Mouse (Mus musculus): ENCODE results near the gene Aox2. TPM values are rescaled to one million over a fixed set of nuclear protein-coding genes. Genes with fewer than 3 reads are reported as not detected.

Gene Aox2
- polyA plus RNA-seq (2014; fragmentation: Nextera tagmentation; extraction: Ambion mirVana), result 0.09 TPM in 1 of 2 replicates, not detected in the other

DNA sequence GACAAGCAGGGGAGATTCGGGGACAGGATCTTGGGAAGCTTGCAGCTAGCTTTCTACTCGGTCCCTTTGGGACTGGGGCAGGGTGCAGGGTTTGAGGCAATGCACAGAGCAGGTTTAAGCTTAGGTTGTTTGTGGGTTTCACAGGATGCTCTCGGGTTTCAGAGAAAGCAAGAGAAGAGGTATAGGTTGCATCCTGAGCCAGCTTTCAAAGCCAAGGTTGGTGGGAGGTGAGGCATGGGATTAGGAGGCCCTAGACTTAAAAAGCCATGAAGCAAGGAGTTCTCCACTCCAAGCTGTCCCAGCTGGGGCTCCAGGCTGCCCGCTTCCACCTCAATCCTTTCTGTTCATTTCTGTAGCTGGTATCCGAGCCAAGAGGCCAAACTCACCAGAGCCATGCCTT is at the start of gene Aox2:
TSS of gene Aox2 (plus strand) at position 301 of the 400 bp plus-strand sequence.
- no peak within 1 kb of the TSS for H3K4me3 ChIP-seq (ENCODE audit: low read depth, low read length)
- no peaks in the 10 kb centered on the region for H3K36me3 ChIP-seq (ENCODE audit: control insufficient read depth, insufficient read depth, low read length)
- 74% methylated on average over 5 of the region's 5 CpGs for WGBS
- H3K9me3 ChIP-seq (ENCODE audit: control insufficient read depth, low read length), result no peaks in the 10 kb centered on the region
- H3K4me1 ChIP-seq (ENCODE audit: control insufficient read depth, insufficient read depth, low read length), result no peaks in the 10 kb centered on the region
- no peak for ATAC-seq (ENCODE audit: insufficient number of reproducible peaks, low FRiP score, low TSS enrichment, low read depth)
- DNase-seq (ENCODE audit: low spot score), result no peak
- no peak within 1 kb of the TSS for H3K9ac ChIP-seq (ENCODE audit: low read length)
- no peaks in the 10 kb centered on the region for H3K27me3 ChIP-seq (ENCODE audit: control insufficient read depth, insufficient read depth, low read length)
- H3K4me2 ChIP-seq (ENCODE audit: low read depth, severe bottlenecking), result no peak within 1 kb of the TSS
- H3K27ac ChIP-seq (replicated peaks; ENCODE audit: low read depth, low read length), result no peak within 1 kb of the TSS

DNA sequence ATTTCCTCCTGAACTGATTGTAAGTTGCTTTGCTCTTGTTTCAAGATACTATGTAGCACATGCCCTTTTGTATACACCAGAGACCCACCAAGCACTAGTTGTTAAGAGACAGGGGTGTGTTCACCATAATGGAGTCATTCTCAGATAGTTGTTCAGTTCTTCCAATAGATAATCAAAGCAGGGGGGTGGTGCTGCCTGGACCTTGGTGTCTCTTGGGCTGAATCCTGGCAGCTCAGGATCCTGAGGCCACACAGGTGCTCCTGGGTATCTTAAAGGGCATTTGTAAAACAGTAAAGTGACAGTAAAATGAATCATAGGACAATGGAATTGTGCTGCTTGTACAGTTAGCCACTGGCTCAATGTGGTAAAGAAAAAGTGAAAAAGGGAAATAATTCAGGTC is 49.2 kb upstream of the Aox2 start:
- ATAC-seq (ENCODE audit: insufficient number of reproducible peaks, low FRiP score, low TSS enrichment, low read depth) (no peak), DNase-seq (ENCODE audit: low spot score) (no peak)
- H3K4me3 ChIP-seq (ENCODE audit: low read depth, low read length), result no peak overlapping the region
- H3K4me2 ChIP-seq (ENCODE audit: low read depth, severe bottlenecking), result no peak overlapping the region
- H3K27me3 ChIP-seq (ENCODE audit: control insufficient read depth, insufficient read depth, low read length), result no peaks in the 10 kb centered on the region
- H3K27ac ChIP-seq (replicated peaks; ENCODE audit: low read depth, low read length), result no peak overlapping the region
- no peak overlapping the region for H3K9ac ChIP-seq (ENCODE audit: low read length)
- H3K9me3 ChIP-seq (ENCODE audit: control insufficient read depth, low read length), result no peaks in the 10 kb centered on the region
- H3K36me3 ChIP-seq (ENCODE audit: control insufficient read depth, insufficient read depth, low read length), result no peaks in the 10 kb centered on the region
- no peaks in the 10 kb centered on the region for H3K4me1 ChIP-seq (ENCODE audit: control insufficient read depth, insufficient read depth, low read length)

DNA sequence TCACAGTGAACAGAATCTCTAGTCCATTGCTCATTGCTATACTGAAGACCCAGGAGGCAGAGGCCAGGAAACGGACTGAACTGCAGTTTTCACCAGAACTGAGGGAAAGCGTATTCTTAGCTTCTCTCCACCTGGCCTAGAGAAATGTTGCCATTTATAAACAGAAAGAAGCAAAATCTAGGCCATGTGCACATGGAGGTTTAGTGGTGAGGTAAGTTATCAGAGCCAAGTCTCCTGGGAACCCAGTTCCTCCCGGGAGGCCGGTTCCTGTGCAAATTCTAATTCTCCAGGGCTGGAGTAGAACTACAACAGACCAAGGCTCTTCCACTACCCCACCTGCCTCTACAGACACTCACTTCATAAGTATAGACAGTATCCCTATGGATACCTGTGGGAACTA is 48.4 kb upstream of the Aox2 start:
- ATAC-seq (ENCODE audit: insufficient number of reproducible peaks, low FRiP score, low TSS enrichment, low read depth) (no peak), DNase-seq (ENCODE audit: low spot score) (no peak)
- Histone ChIP-seq H3K9ac (ENCODE audit: low read length) (no peak overlapping the region), H3K27me3 (ENCODE audit: control insufficient read depth, insufficient read depth, low read length) (no peaks in the 10 kb centered on the region), H3K9me3 (ENCODE audit: control insufficient read depth, low read length) (no peaks in the 10 kb centered on the region), H3K27ac (replicated peaks; ENCODE audit: low read depth, low read length) (no peak overlapping the region), H3K4me1 (ENCODE audit: control insufficient read depth, insufficient read depth, low read length) (no peaks in the 10 kb centered on the region), H3K36me3 (ENCODE audit: control insufficient read depth, insufficient read depth, low read length) (no peaks in the 10 kb centered on the region), H3K4me3 (ENCODE audit: low read depth, low read length) (no peak overlapping the region), H3K4me2 (ENCODE audit: low read depth, severe bottlenecking) (no peak overlapping the region)
- WGBS, result 92% methylated on average over 4 of the region's 4 CpGs

DNA sequence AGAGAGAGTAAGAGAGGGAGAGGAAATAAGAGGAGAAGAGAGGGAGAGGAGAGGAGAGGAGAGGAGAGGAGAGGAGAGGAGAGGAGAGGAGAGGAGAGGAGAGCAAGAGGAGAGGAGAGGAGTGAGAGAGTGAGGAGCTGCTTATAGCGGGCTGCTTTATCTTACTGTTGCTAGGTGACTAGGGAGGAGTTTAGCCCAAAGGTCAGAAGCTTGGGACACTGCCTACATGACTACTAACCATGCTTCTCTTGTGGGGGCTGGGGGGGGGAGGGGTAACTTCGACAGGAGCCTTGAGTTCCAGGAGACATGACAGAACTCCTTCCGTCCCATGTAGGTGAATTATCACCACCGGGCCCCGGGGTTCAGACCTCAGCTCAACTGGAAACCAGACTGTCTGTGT is 47.6 kb upstream of the Aox2 start:
- DNase-seq (ENCODE audit: low spot score) (no peak), ATAC-seq (ENCODE audit: insufficient number of reproducible peaks, low FRiP score, low TSS enrichment, low read depth) (no peak)
- no peak overlapping the region for H3K27ac ChIP-seq (replicated peaks; ENCODE audit: low read depth, low read length)
- no peaks in the 10 kb centered on the region for H3K27me3 ChIP-seq (ENCODE audit: control insufficient read depth, insufficient read depth, low read length)
- no peaks in the 10 kb centered on the region for H3K9me3 ChIP-seq (ENCODE audit: control insufficient read depth, low read length)
- no peak overlapping the region for H3K9ac ChIP-seq (ENCODE audit: low read length)
- no peak overlapping the region for H3K4me2 ChIP-seq (ENCODE audit: low read depth, severe bottlenecking)
- WGBS, result 56% methylated on average over 5 of the region's 5 CpGs
- no peaks in the 10 kb centered on the region for H3K36me3 ChIP-seq (ENCODE audit: control insufficient read depth, insufficient read depth, low read length)
- no peaks in the 10 kb centered on the region for H3K4me1 ChIP-seq (ENCODE audit: control insufficient read depth, insufficient read depth, low read length)
- H3K4me3 ChIP-seq (ENCODE audit: low read depth, low read length), result no peak overlapping the region

DNA sequence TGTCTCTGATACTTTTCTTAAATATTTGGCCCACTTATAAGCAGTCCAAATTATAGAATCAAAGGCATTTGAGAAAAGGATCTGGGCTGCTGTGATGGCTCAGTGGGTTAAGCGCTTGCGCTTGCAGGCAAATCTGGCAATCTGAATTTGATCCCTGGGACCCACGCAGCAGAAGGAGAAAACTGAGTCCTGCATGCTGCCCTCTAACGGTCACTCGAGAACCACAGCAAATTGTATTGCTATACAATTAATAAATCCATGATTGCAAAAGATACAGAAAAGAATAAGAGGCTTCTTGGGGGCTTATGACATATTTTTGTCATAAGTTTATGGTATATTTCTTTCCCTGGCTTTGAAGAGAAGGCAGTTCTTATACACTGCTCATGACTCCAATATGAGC is 42.7 kb upstream of the Aox2 start:
- 45% methylated on average over 5 of the region's 5 CpGs for WGBS
- no peak overlapping the region for H3K4me2 ChIP-seq (ENCODE audit: low read depth, severe bottlenecking)
- H3K9ac ChIP-seq (ENCODE audit: low read length), result no peak overlapping the region
- no peaks in the 10 kb centered on the region for H3K36me3 ChIP-seq (ENCODE audit: control insufficient read depth, insufficient read depth, low read length)
- DNase-seq (ENCODE audit: low spot score) (no peak), ATAC-seq (ENCODE audit: insufficient number of reproducible peaks, low FRiP score, low TSS enrichment, low read depth) (no peak)
- no peak overlapping the region for H3K27ac ChIP-seq (replicated peaks; ENCODE audit: low read depth, low read length)
- H3K27me3 ChIP-seq (ENCODE audit: control insufficient read depth, insufficient read depth, low read length), result no peaks in the 10 kb centered on the region
- no peaks in the 10 kb centered on the region; the same call in 1 of the 2 replicates for H3K9me3 ChIP-seq (ENCODE audit: control insufficient read depth, low read length)
- H3K4me3 ChIP-seq (ENCODE audit: low read depth, low read length), result no peak overlapping the region
- H3K4me1 ChIP-seq (ENCODE audit: control insufficient read depth, insufficient read depth, low read length), result no peaks in the 10 kb centered on the region

DNA sequence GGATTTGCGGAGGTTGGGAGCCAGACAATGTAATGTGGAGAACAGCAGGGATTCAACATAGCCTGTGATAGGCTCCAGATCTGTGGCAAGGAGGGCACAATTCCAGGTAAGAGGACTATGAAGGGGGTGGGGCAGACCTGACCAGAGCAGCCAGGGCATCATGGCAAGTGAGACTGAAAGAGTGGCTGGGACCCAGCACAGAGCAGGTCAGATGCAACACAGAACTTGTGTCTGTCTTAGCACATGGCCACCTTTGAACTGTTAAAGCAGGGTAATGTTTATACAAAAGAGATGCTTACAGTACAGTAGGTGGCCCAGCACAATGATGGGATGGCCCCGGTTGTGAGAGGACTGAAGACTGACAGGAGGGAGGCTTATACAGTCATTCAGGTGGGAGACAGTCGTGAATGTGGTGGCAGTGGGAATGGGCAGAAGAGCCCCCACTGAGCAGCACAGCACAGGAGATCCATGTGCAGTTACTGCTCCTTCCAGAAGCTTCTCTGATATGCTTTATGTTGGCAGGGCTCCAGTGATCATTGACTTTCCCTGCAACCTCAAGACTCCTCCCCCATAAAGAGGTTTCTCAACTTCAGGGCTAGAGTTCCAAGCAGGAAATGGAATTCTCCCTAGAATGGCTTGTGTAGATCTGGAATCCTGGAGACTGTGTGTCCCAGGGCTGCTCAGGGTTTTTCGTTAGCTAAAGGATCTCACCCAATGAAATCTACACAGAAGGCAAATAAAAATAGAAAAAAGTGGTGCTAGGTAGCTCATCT is 40.4 kb upstream of the Aox2 start:
- Histone ChIP-seq H3K4me1 (ENCODE audit: control insufficient read depth, insufficient read depth, low read length) (no peaks in the 10 kb centered on the region), H3K9me3 (ENCODE audit: control insufficient read depth, low read length) (no peaks in the 10 kb centered on the region; the same call in 1 of the 2 replicates), H3K9ac (ENCODE audit: low read length) (no peak overlapping the region), H3K36me3 (ENCODE audit: control insufficient read depth, insufficient read depth, low read length) (no peaks in the 10 kb centered on the region), H3K4me2 (ENCODE audit: low read depth, severe bottlenecking) (no peak overlapping the region), H3K27ac (replicated peaks; ENCODE audit: low read depth, low read length) (no peak overlapping the region), H3K27me3 (ENCODE audit: control insufficient read depth, insufficient read depth, low read length) (no peaks in the 10 kb centered on the region), H3K4me3 (ENCODE audit: low read depth, low read length) (no peak overlapping the region)
- 85% methylated on average over 4 of the region's 4 CpGs for WGBS
- no peak for ATAC-seq (ENCODE audit: insufficient number of reproducible peaks, low FRiP score, low TSS enrichment, low read depth)
- DNase-seq (ENCODE audit: low spot score), result no peak

DNA sequence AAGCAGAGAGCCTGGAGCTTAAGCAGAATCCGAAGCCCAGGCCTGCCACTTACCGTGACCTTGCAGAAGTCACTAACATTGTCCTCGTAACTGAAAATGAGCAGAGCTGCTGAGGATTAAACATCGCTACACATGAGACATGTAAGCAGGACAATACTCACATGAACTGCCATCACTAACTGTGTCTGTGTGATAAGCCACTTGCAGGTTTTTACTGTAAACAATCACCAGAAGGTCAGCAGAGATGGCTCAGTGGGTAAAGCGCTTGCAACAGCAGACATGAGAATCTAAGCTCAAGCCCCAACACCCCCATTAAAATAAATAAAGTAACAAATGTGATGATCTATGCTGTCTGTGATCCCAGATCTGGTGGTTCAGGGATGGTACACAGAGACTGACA is 39.7 kb upstream of the Aox2 start:
- no peak for DNase-seq (ENCODE audit: low spot score)
- H3K4me3 ChIP-seq (ENCODE audit: low read depth, low read length), result no peak overlapping the region
- no peaks in the 10 kb centered on the region for H3K4me1 ChIP-seq (ENCODE audit: control insufficient read depth, insufficient read depth, low read length)
- H3K9ac ChIP-seq (ENCODE audit: low read length), result no peak overlapping the region
- no peaks in the 10 kb centered on the region for H3K27me3 ChIP-seq (ENCODE audit: control insufficient read depth, insufficient read depth, low read length)
- H3K4me2 ChIP-seq (ENCODE audit: low read depth, severe bottlenecking), result no peak overlapping the region
- 84% methylated on average over 5 of the region's 5 CpGs for WGBS
- no peak overlapping the region for H3K27ac ChIP-seq (replicated peaks; ENCODE audit: low read depth, low read length)
- ATAC-seq (ENCODE audit: insufficient number of reproducible peaks, low FRiP score, low TSS enrichment, low read depth), result no peak
- H3K9me3 ChIP-seq (ENCODE audit: control insufficient read depth, low read length), result no peaks in the 10 kb centered on the region; the same call in 1 of the 2 replicates
- no peaks in the 10 kb centered on the region for H3K36me3 ChIP-seq (ENCODE audit: control insufficient read depth, insufficient read depth, low read length)

DNA sequence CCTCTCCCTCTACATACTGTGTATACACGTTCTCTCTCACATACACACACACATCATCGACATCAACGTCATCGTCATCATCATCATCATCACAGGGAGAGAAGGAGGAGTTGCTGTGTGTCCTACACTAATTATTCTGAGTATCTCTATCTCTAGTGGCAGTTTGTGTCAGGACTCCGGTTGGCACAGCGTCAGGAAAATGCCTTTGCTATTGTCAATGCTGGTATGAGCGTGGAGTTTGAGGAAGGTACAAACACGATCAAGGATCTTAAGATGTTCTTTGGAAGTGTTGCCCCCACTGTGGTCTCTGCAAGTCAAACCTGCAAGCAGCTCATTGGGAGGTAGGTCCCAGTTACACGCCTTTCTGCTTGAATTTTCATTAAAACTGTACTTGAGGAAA is 39.2 kb upstream of the Aox2 start:
- no peaks in the 10 kb centered on the region for H3K27me3 ChIP-seq (ENCODE audit: control insufficient read depth, insufficient read depth, low read length)
- H3K36me3 ChIP-seq (ENCODE audit: control insufficient read depth, insufficient read depth, low read length), result no peaks in the 10 kb centered on the region
- H3K27ac ChIP-seq (replicated peaks; ENCODE audit: low read depth, low read length), result no peak overlapping the region
- DNase-seq (ENCODE audit: low spot score), result no peak
- H3K9ac ChIP-seq (ENCODE audit: low read length), result no peak overlapping the region
- H3K4me1 ChIP-seq (ENCODE audit: control insufficient read depth, insufficient read depth, low read length), result no peaks in the 10 kb centered on the region
- no peak overlapping the region for H3K4me2 ChIP-seq (ENCODE audit: low read depth, severe bottlenecking)
- WGBS, result 95% methylated on average over 9 of the region's 9 CpGs
- ATAC-seq (ENCODE audit: insufficient number of reproducible peaks, low FRiP score, low TSS enrichment, low read depth), result no peak
- H3K9me3 ChIP-seq (ENCODE audit: control insufficient read depth, low read length), result no peaks in the 10 kb centered on the region; the same call in 1 of the 2 replicates
- H3K4me3 ChIP-seq (ENCODE audit: low read depth, low read length), result no peak overlapping the region

DNA sequence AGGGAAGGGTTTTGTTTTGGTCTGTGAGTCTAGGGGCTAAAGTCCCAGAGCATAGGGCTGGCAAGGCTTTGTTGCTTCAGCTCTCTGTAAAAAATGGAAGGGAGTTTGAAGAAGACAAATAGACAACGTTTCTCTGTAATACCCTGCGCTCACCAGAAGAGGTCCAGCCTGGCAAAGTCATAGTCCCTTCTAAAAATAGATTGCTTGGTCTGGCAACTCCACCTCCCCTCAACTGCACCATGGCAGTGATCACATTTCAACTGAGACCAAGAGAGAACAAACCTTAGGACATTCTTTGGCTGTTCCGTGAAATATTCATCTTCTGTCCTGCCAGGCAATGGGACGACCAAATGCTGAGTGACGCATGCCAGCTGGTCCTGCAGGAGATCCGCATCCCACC is 37.8 kb upstream of the Aox2 start:
- Histone ChIP-seq H3K9me3 (ENCODE audit: control insufficient read depth, low read length) (no peaks in the 10 kb centered on the region; the same call in 1 of the 2 replicates), H3K27ac (replicated peaks; ENCODE audit: low read depth, low read length) (no peak overlapping the region), H3K4me2 (ENCODE audit: low read depth, severe bottlenecking) (no peak overlapping the region), H3K4me3 (ENCODE audit: low read depth, low read length) (no peak overlapping the region), H3K36me3 (ENCODE audit: control insufficient read depth, insufficient read depth, low read length) (no peaks in the 10 kb centered on the region), H3K27me3 (ENCODE audit: control insufficient read depth, insufficient read depth, low read length) (no peaks in the 10 kb centered on the region), H3K4me1 (ENCODE audit: control insufficient read depth, insufficient read depth, low read length) (no peaks in the 10 kb centered on the region), H3K9ac (ENCODE audit: low read length) (no peak overlapping the region)
- 69% methylated on average over 6 of the region's 6 CpGs for WGBS
- DNase-seq (ENCODE audit: low spot score), result no peak
- no peak for ATAC-seq (ENCODE audit: insufficient number of reproducible peaks, low FRiP score, low TSS enrichment, low read depth)

All from limb, embryonic 11.5 days (tissue).